Mouse (Mus musculus) forebrain, embryonic 13.5 days (tissue): Measurements from ENCODE around the gene Atxn1. TPM values are rescaled to one million over a fixed set of nuclear protein-coding genes. Genes with fewer than 3 reads are reported as not detected.

Source experiments
- ATAC-seq: fragments of 200-750 bp; cut with Nextera tagmentation; 2 replicates; pipeline ENCODE4 v1.8.0; 2017
- H3K27ac ChIP-seq: fragments of 300-500 bp; sonication (generic); 2 replicates; pipeline ENCODE4 v1.5.1; 2015; ENCODE audit warnings: inconsistent platforms, mild to moderate bottlenecking, moderate library complexity
- H3K27me3 ChIP-seq: fragments of 300-500 bp; sonication (generic); 2 replicates; pipeline ENCODE4 v1.6.1; 2015; ENCODE audit warnings: mild to moderate bottlenecking, inconsistent platforms
- H3K36me3 ChIP-seq: fragments of 300-500 bp; sonication (generic); 2 replicates; pipeline ENCODE4 v1.6.1; 2015; ENCODE audit warnings: mild to moderate bottlenecking, inconsistent platforms; ENCODE audit not compliant: poor library complexity, severe bottlenecking
- H3K4me1 ChIP-seq: fragments of 300-500 bp; sonication (generic); 2 replicates; pipeline ENCODE4 v1.6.1; 2015; ENCODE audit warnings: inconsistent platforms
- H3K4me2 ChIP-seq: fragments of 300-500 bp; sonication (generic); 2 replicates; pipeline ENCODE4 v1.6.1; 2015; ENCODE audit warnings: inconsistent platforms, mild to moderate bottlenecking, moderate library complexity
- H3K4me3 ChIP-seq: fragments of 300-500 bp; sonication (generic); 2 replicates; pipeline ENCODE4 v1.5.1; 2015; ENCODE audit warnings: mild to moderate bottlenecking, inconsistent platforms
- H3K9ac ChIP-seq: fragments of 300-500 bp; sonication (generic); 2 replicates; pipeline ENCODE4 v1.6.1; 2015; ENCODE audit warnings: mild to moderate bottlenecking, inconsistent platforms
- H3K9me3 ChIP-seq: fragments of 300-500 bp; sonication (generic); replicated peaks from 2 replicates; pipeline ENCODE4 v1.6.1; 2016; ENCODE audit warnings: inconsistent platforms
- WGBS: fragments of 180-500 bp; shearing (Covaris S2); methylation state at CpG from one replicate; pipeline ENCODE4 v1.1.7; 2015; 5-methylcytosine and 5-hydroxymethylcytosine counted together
- polyA plus RNA-seq: library from polyadenylated mRNA; unstranded; fragments of >200 nt; fragmentation: Nextera tagmentation; extraction: Ambion mirVana; gene quantifications from 2 replicates; pipeline ENCODE4 v1.2.1, GENCODE M21; 2015

Atxn1 gene
- polyA plus RNA-seq, 1 experiment from 2014 or later = 7.7 TPM

DNA sequence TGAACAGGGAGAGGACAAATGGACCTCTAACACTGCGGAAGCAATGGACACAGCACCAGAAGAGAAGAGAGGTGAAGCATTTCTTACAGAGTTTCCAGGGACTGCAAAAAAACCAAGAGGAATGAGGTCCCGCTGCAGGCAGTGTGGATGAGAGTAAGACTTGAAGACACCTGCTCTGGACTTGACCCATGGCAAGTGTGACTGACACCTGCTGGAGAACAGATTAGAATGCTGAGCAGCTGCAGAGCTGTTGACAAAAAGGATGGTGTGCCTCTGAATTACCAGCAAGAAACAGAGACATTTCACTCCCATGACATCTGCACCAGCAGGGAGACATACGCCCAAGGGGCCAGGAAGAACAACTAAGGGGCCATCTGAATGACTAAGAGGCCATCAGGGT is 196.6 kb downstream of the Atxn1 start:
- H3K27ac ChIP-seq = no peak overlapping the region
- ATAC-seq = no peak
- H3K4me3 ChIP-seq = no peak overlapping the region
- H3K27me3 ChIP-seq = no peaks in the 10 kb centered on the region
- H3K36me3 ChIP-seq = no peaks in the 10 kb centered on the region
- no peaks in the 10 kb centered on the region for H3K4me1 ChIP-seq
- H3K9me3 ChIP-seq = no peaks in the 10 kb centered on the region
- H3K9ac ChIP-seq = no peak overlapping the region
- 84% methylated on average over 3 of the region's 3 CpGs for WGBS
- no peak overlapping the region for H3K4me2 ChIP-seq

DNA sequence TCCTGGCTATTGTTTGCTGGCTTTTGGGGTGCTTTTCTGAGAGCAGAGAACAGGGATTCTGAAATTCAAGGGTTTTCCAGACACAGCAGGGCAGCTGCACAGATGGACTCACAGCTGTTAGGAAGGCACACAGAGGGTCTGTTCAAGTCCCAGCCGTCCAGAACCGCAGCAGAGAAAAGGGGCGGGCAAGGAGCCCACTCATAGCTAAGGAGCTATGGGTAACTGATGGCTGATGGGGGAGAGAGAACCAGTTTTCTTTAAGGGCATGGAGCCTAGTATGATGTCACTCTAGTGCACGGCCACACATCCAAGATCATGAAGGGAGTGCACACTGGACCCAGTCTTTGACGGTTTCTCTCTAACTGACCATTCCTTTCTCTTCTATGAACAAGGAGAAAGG is 200.5 kb downstream of the Atxn1 start:
- Histone ChIP-seq H3K27ac (no peak overlapping the region), H3K4me1 (no peaks in the 10 kb centered on the region), H3K9me3 (no peaks in the 10 kb centered on the region), H3K27me3 (no peaks in the 10 kb centered on the region), H3K4me2 (no peak overlapping the region), H3K36me3 (no peaks in the 10 kb centered on the region), H3K4me3 (no peak overlapping the region), H3K9ac (no peak overlapping the region)
- WGBS = 75% methylated on average over 5 of the region's 5 CpGs
- no peak for ATAC-seq

DNA sequence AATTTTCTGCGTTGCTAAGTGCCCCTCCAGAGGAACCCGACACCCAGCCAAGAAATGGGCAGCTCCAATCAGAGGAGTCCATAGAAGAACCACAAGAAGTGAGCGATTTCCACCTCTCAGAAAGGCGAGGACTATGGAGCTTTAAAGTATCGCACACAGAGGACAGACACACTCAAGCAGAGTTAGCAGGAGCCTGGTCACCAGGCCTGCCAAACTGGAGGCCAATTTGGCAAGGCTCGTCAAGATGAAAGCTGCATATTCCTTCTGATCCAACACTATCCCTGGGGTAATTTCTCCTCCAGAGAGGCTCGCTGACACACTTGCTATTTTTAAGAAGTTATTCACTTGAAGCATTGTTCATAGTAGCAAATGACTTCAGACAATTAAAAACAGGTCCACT is 202.5 kb downstream of the Atxn1 start:
- H3K4me2 ChIP-seq = no peak overlapping the region

DNA sequence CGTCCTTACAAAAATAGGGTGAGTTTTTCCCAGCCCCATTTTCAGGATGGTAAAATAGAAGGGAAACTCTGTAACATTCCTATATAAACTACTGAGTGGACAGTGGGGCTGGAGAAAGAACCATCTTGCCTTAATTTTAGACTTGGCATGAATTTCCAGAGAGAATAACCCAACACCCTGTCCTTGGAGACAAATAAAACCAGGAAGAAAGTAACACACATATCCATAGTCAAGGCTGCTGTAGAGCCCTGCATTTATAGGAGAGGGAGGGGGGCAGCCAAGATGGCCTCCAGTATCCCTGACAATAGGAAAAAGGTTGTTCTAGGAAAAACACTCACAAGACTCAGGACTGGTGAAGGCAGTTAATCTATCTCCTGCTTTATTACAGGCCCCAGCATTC is 210.3 kb downstream of the Atxn1 start:
- H3K36me3 ChIP-seq = 0 out of 2 replicates have a peak, but pooled peaks cover 5% of the 10 kb centered on the region
- peaks cover 20% of the 10 kb centered on the region for H3K4me1 ChIP-seq
- no peak overlapping the region for H3K9ac ChIP-seq
- no peak overlapping the region for H3K4me2 ChIP-seq
- WGBS = 98% methylated on average over 1 of the region's 1 CpGs
- no peak overlapping the region for H3K27ac ChIP-seq
- H3K4me3 ChIP-seq = no peak overlapping the region
- no peaks in the 10 kb centered on the region for H3K27me3 ChIP-seq
- no peak for ATAC-seq
- H3K9me3 ChIP-seq = no peaks in the 10 kb centered on the region

More for the DNA sequence above, 202.5 kb downstream of the Atxn1 start:
- Histone ChIP-seq H3K27ac (no peak overlapping the region), H3K27me3 (no peaks in the 10 kb centered on the region), H3K36me3 (0 out of 2 replicates have a peak, but pooled peaks cover 5% of the 10 kb centered on the region), H3K4me3 (no peak overlapping the region), H3K4me1 (no peaks in the 10 kb centered on the region), H3K9ac (no peak overlapping the region), H3K9me3 (no peaks in the 10 kb centered on the region)
- 77% methylated on average over 7 of the region's 7 CpGs for WGBS
- ATAC-seq = no peak

DNA sequence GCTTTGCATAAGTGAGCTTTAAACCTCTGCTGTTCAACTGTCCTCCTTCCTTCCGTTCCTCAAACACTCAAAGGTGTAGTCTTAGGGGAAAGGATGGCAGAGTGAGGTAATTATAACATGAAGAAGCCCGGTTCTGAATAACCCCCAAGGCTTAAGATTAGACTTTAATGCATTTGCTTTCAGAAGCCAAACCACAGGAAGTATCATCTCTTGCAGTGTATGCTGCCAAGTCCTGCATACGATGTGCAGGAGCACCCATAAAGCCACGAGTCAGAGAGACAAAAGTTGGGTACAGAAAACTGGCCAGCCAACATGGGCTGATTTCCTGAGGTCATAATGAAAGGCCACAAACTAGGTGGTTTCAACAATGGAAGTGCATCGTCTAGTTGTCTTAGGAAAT is 212.3 kb downstream of the Atxn1 start:
- Histone ChIP-seq H3K4me3 (no peak overlapping the region), H3K27ac (no peak overlapping the region), H3K9ac (no peak overlapping the region), H3K27me3 (no peaks in the 10 kb centered on the region), H3K36me3 (no peaks in the 10 kb centered on the region), H3K4me1 (peaks cover 27% of the 10 kb centered on the region), H3K4me2 (no peak overlapping the region), H3K9me3 (no peaks in the 10 kb centered on the region)
- 76% methylated on average over 5 of the region's 5 CpGs for WGBS
- no peak for ATAC-seq

DNA sequence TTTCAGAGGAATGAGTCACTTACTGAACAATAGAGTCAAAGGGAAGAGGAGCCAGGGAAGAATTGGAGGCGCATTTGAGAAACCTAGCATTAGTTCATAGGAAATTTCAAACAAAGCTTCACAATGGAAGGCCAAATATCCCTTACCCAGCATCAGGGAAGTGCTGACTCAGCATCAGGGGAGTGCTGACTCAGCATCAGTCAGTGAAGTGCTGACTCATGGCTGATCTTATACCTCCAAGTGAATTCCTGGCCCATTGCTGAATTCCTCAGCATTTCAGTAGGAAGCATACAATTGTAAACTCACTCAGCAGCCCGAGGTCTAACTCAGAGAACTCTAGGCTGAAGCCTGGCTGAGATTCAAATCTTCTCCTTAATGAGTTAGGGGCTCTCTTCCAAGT is 213.6 kb downstream of the Atxn1 start:
- Histone ChIP-seq H3K36me3 (no peaks in the 10 kb centered on the region), H3K9ac (no peak overlapping the region), H3K27ac (peak overlapping the region; percentile 63), H3K4me2 (no peak overlapping the region), H3K9me3 (no peaks in the 10 kb centered on the region), H3K27me3 (no peaks in the 10 kb centered on the region), H3K4me1 (peaks cover 32% of the 10 kb centered on the region), H3K4me3 (no peak overlapping the region)
- 66% methylated on average over 2 of the region's 2 CpGs for WGBS
- ATAC-seq = no peak

DNA sequence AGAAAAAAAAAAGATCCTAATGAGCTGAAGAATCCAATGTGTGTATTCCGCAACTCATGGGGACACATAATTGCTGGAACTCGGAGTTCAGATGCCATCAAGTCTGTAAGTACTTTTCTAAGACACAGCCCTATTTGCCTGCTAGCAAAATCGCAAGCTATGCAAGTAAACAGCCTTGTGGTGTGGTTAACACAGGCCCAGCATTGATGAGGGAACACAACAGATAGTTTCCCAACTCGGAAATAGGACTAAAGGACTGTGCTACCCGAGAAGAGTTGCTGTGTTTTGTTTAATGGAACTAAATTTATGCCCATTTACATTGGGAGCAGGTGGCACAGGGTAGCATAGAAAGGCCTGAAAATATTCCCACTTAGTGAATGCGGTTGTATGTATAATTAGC is 214.2 kb downstream of the Atxn1 start:
- H3K27ac ChIP-seq = peak overlapping the region; percentile 63

DNA sequence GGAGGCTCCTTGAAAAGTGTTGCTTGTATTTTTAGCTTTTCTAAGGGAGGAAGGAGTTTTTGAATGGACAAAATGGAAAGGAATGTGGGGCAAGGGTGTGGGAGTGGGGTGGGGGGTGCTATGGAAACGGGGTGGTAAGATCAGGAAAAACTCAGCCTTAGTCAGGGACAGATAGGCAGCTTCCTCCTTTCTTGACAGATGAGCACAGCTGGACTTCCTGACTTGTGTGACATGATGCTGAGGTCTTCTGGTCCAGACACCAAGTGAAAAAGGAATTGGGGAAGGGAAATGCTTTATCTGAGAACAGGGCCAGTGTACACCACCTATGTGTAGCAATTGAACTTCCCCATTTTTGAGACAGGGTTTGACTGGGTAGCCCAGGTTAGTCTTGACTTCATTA is 214.9 kb downstream of the Atxn1 start:
- Histone ChIP-seq H3K4me1 (peaks cover 33% of the 10 kb centered on the region), H3K4me2 (no peak overlapping the region), H3K36me3 (no peaks in the 10 kb centered on the region), H3K27ac (peak overlapping the region; percentile 63; the same call in 1 of the 2 replicates), H3K27me3 (no peaks in the 10 kb centered on the region), H3K4me3 (no peak overlapping the region), H3K9me3 (no peaks in the 10 kb centered on the region), H3K9ac (no peak overlapping the region)
- ATAC-seq = no peak
- 42% methylated on average over 1 of the region's 1 CpGs for WGBS

More for the DNA sequence above, 214.2 kb downstream of the Atxn1 start:
- Histone ChIP-seq H3K9ac (no peak overlapping the region), H3K27me3 (no peaks in the 10 kb centered on the region), H3K4me2 (no peak overlapping the region), H3K4me3 (no peak overlapping the region), H3K36me3 (no peaks in the 10 kb centered on the region), H3K4me1 (peaks cover 33% of the 10 kb centered on the region), H3K9me3 (no peaks in the 10 kb centered on the region)
- 49% methylated on average over 6 of the region's 6 CpGs for WGBS
- ATAC-seq = peak; percentile 39; the same call in 1 of the 2 replicates

- H3K9ac ChIP-seq = no peak overlapping the region
- H3K4me2 ChIP-seq = no peak overlapping the region
- no peaks in the 10 kb centered on the region for H3K36me3 ChIP-seq
- H3K27me3 ChIP-seq = no peaks in the 10 kb centered on the region
- no peak overlapping the region for H3K4me3 ChIP-seq
- no peak overlapping the region for H3K27ac ChIP-seq
- no peak for ATAC-seq
- 83% methylated on average over 8 of the region's 8 CpGs for WGBS
- peaks cover 33% of the 10 kb centered on the region for H3K4me1 ChIP-seq
- H3K9me3 ChIP-seq = no peaks in the 10 kb centered on the region
Observed at GRCm38 (mm10) chr13:45749222-45749621, 215.6 kb downstream of the Atxn1 start.

DNA sequence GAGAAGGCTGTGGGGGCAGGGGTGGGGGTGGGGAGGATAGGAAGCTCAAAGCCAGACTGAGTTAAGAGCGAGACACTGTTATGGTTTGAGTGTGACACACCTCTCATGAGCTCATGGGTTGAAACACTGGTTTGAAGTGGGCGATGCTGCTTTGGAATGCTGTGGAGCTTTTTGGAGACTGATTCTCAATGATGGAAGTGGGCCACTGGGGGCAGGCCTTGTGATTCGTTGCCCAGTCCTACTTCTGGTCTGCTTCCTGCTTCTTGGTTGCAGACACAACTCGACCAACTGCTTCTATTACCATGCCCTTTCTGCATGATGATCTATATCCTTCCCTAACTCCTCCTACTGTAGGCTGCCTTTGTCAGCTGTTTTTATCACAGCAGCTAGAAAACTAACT is 216.1 kb downstream of the Atxn1 start:
- Histone ChIP-seq H3K27ac (no peak overlapping the region), H3K4me3 (no peak overlapping the region), H3K4me1 (peaks cover 33% of the 10 kb centered on the region), H3K9me3 (no peaks in the 10 kb centered on the region), H3K27me3 (no peaks in the 10 kb centered on the region), H3K36me3 (no peaks in the 10 kb centered on the region), H3K9ac (no peak overlapping the region), H3K4me2 (no peak overlapping the region)
- ATAC-seq = no peak
- 94% methylated on average over 4 of the region's 4 CpGs for WGBS

- Histone ChIP-seq H3K4me3 (no peak overlapping the region), H3K36me3 (no peaks in the 10 kb centered on the region), H3K27me3 (no peaks in the 10 kb centered on the region), H3K4me1 (peaks cover 29% of the 10 kb centered on the region), H3K27ac (peak overlapping the region; percentile 33), H3K9me3 (no peaks in the 10 kb centered on the region), H3K9ac (no peak overlapping the region), H3K4me2 (no peak overlapping the region)
- WGBS = 62% methylated on average over 12 of the region's 12 CpGs
- peak; percentile 60 for ATAC-seq
Observed at GRCm38 (mm10) chr13:45745851-45746773, 218.7 kb downstream of the Atxn1 start.

DNA sequence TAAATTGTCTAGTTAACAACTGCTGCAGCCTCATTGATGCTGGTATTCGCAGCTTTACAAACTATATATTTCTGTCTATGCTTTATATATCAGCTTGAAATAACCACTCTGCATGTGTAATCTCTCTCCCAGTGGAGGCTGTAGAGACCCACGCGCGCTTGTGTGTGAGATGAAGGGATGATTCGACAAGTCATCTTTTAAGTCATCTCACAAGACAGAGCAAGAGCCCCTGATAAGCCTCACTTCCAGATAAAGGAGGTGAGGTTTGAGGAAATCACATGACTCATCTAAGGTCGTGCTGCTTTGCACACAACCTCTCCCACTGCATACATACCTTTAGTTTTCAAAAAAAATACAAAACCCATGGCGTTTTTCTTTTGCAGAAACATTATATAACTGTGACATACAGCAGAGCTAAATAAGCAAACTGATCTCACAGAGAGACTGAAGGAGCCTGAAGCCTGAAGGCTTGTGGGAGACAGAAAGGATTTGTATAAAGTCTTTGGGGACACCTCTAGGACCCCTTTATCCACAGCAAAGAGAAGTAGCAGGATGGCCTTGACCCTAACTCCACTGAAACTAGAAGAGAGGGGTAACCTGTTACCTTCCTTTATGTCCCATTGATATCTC is 219.9 kb downstream of the Atxn1 start:
- no peak overlapping the region for H3K9ac ChIP-seq
- H3K27ac ChIP-seq = no peak overlapping the region
- no peaks in the 10 kb centered on the region for H3K36me3 ChIP-seq
- H3K4me1 ChIP-seq = peaks cover 18% of the 10 kb centered on the region
- no peak overlapping the region for H3K4me2 ChIP-seq
- H3K27me3 ChIP-seq = no peaks in the 10 kb centered on the region
- WGBS = 84% methylated on average over 7 of the region's 7 CpGs
- no peak overlapping the region for H3K4me3 ChIP-seq
- no peaks in the 10 kb centered on the region for H3K9me3 ChIP-seq
- ATAC-seq = no peak
